Mouse (Mus musculus) lung, embryonic 16.5 days (tissue): ENCODE measurements at regions not wholly inside any gene's neighbourhood (a gene's known extent, or its start where the extent isn't known, plus 50 kb on each side); places are given as distances from the start of the nearest gene placed in this dataset.

Experiments
- ATAC-seq: fragments of 200-750 bp; cut with Nextera tagmentation; 2 replicates; pipeline ENCODE4 v1.8.0; 2017; ENCODE audit warnings: low read depth, mild to moderate bottlenecking, moderate library complexity
- H3K27ac ChIP-seq: fragments of 300-500 bp; sonication (generic); 2 replicates; pipeline ENCODE4 v1.5.1; 2014; ENCODE audit warnings: mild to moderate bottlenecking, control low read depth, low read length
- H3K27me3 ChIP-seq: fragments of 300-500 bp; sonication (generic); 2 replicates; pipeline ENCODE4 v1.6.1; 2014; ENCODE audit warnings: low read depth, low read length, mixed read lengths; ENCODE audit not compliant: control insufficient read depth, insufficient read depth
- H3K36me3 ChIP-seq: fragments of 300-500 bp; sonication (generic); 2 replicates; pipeline ENCODE4 v1.6.1; 2014; ENCODE audit warnings: low read length; ENCODE audit not compliant: control insufficient read depth, insufficient read depth
- H3K4me1 ChIP-seq: fragments of 300-500 bp; sonication (generic); replicated peaks from 2 replicates; pipeline ENCODE4 v1.6.1; 2014; ENCODE audit warnings: low read length, mixed read lengths; ENCODE audit not compliant: control insufficient read depth, insufficient read depth
- H3K4me2 ChIP-seq: fragments of 300-500 bp; sonication (generic); 2 replicates; pipeline ENCODE4 v1.6.1; 2014; ENCODE audit warnings: low read depth, low read length, control low read depth
- H3K4me3 ChIP-seq: fragments of 300-500 bp; sonication (generic); 2 replicates; pipeline ENCODE4 v1.5.1; 2014; ENCODE audit warnings: mild to moderate bottlenecking, low read length, control low read depth
- H3K9ac ChIP-seq: fragments of 300-500 bp; sonication (generic); 2 replicates; pipeline ENCODE4 v1.6.1; 2014; ENCODE audit warnings: low read length, control low read depth
- H3K9me3 ChIP-seq: fragments of 300-500 bp; sonication (generic); 2 replicates; pipeline ENCODE4 v1.6.1; 2016; ENCODE audit warnings: low read length; ENCODE audit not compliant: control insufficient read depth
- WGBS: fragments of 180-500 bp; shearing (Covaris S2); extraction: QIAGEN DNeasy Blood & Tissue Kit; methylation state at CpG from one replicate; pipeline ENCODE4 v1.1.7; 2014; 5-methylcytosine and 5-hydroxymethylcytosine counted together

DNA sequence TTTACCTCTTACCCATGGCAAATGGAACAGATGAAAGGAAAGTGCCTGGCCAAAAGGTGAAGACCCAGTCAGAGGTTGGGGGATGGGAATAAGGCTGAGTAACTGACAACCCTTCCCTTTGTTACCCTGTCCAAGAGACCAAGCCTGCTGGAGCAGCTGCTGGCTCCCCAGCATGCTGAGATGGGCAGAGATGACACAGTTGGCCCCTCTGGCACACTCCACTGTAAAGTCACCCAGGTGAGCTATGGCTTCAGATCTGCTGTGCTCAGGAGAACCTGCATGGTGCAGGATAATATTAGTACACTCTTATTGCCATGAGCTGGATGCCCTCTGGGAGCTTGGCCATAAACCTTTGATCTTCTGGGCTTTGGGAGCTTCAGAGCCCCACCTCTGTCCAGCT lies 100.3 kb downstream of the Cbln1 start:
- Histone ChIP-seq H3K36me3 (no peaks in the 10 kb centered on the region), H3K4me3 (no peak overlapping the region), H3K9me3 (no peaks in the 10 kb centered on the region), H3K4me2 (no peak overlapping the region), H3K4me1 (no peaks in the 10 kb centered on the region), H3K27me3 (no peaks in the 10 kb centered on the region), H3K27ac (no peak overlapping the region), H3K9ac (no peak overlapping the region)
- ATAC-seq, result no peak

DNA sequence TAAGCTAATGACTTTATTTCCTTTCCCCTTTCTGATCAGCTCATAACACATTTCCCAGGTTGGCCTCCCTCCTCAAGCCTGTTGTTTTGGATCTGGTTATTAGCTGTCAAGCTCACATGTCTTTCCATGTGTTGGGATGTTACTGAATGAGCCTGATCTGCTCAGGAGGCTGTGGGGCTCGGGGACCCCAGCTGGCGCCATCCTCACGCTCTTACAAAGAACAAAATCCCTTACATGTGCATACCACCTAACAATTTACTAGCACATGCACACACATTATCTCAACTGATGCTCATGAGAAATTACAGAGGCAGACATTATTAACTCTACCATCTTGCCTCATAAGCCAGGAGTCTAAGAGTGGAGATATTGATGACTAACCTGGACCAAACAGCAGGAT lies 102.2 kb downstream of the Cbln1 start:
- 80% methylated on average over 3 of the region's 3 CpGs for WGBS
- H3K4me2 ChIP-seq, result no peak overlapping the region
- H3K27ac ChIP-seq, result no peak overlapping the region
- no peaks in the 10 kb centered on the region for H3K27me3 ChIP-seq
- H3K4me3 ChIP-seq, result no peak overlapping the region
- H3K36me3 ChIP-seq, result no peaks in the 10 kb centered on the region
- H3K9ac ChIP-seq, result no peak overlapping the region
- no peaks in the 10 kb centered on the region for H3K4me1 ChIP-seq
- H3K9me3 ChIP-seq, result no peaks in the 10 kb centered on the region
- ATAC-seq, result no peak

DNA sequence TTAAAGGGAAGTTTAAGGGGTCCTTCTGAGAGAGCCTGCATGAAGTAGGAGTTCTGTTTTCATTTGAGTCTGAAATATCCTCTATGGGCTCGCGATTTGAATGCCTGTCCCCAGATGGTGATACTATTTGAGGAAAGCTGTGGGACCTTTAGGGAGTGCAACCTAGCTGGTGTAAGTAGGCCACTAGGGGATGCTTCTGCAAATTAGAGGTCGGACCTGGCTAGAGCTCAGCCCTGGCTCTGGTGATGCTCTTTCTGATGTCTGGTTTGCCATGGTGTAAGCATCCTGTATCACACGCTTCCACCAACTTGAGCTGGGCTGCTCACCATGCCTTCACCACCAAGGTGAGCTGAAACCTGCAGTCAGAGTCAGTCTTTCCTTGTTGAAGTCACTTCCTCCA lies 121.9 kb downstream of the Cbln1 start:
- H3K27ac ChIP-seq, result no peak overlapping the region
- no peaks in the 10 kb centered on the region for H3K36me3 ChIP-seq
- WGBS, result 73% methylated on average over 4 of the region's 4 CpGs
- ATAC-seq, result no peak
- no peak overlapping the region for H3K9ac ChIP-seq
- no peaks in the 10 kb centered on the region for H3K4me1 ChIP-seq
- no peak overlapping the region for H3K4me2 ChIP-seq
- H3K27me3 ChIP-seq, result no peaks in the 10 kb centered on the region
- H3K4me3 ChIP-seq, result no peak overlapping the region
- H3K9me3 ChIP-seq, result no peaks in the 10 kb centered on the region

DNA sequence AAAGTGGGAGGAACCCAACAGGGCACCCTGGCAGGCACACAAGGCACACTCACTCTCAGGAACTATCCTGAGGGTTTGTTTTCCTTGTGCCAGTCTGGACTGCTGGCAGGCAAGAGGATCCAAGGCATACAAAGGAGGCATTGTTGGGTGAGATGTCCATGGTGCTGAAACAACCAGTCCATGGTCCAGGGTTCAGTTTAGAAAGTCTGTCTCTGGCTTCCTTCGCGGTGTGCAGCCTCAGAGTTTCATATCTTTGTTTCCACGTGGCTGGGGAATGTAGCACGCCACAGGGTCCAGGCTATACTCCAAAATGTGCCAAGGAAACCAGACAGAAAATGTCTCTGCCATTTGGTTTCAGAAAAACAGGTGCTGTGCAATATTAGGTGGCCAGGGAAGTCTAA lies 122.6 kb downstream of the Cbln1 start:
- peak; percentile 34; the same call in 1 of the 2 replicates for ATAC-seq

DNA sequence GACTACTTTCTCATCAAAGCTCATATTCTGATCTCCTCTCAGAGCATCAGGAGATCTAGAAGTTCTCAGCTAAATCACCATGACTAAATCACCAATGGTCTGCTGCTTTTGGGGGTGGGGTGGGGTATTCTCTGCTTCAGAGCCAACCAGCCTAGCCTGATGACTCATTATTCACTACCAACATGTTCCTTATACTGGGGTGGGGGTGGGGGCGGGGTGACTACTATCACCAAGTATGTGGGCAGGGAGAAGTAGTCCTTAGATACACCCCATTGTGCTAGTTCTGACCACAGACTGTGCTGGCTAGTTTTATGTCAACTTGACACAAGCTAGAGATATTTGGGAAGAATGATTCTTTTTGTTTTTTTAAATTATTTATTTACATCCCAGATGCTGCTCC lies 143.0 kb downstream of the Cbln1 start:
- Histone ChIP-seq H3K36me3 (no peaks in the 10 kb centered on the region), H3K9ac (no peak overlapping the region), H3K4me2 (no peak overlapping the region), H3K27ac (no peak overlapping the region), H3K9me3 (no peaks in the 10 kb centered on the region), H3K4me1 (no peaks in the 10 kb centered on the region), H3K27me3 (no peaks in the 10 kb centered on the region), H3K4me3 (no peak overlapping the region)
- WGBS, result 82% methylated on average over 1 of the region's 1 CpGs
- ATAC-seq, result no peak

More for the DNA sequence above, 122.6 kb downstream of the Cbln1 start:
- no peaks in the 10 kb centered on the region for H3K36me3 ChIP-seq
- H3K9ac ChIP-seq, result no peak overlapping the region
- H3K27me3 ChIP-seq, result no peaks in the 10 kb centered on the region
- no peak overlapping the region for H3K4me3 ChIP-seq
- H3K4me2 ChIP-seq, result no peak overlapping the region
- 43% methylated on average over 4 of the region's 4 CpGs for WGBS
- H3K9me3 ChIP-seq, result no peaks in the 10 kb centered on the region
- H3K4me1 ChIP-seq, result no peaks in the 10 kb centered on the region
- H3K27ac ChIP-seq, result no peak overlapping the region

DNA sequence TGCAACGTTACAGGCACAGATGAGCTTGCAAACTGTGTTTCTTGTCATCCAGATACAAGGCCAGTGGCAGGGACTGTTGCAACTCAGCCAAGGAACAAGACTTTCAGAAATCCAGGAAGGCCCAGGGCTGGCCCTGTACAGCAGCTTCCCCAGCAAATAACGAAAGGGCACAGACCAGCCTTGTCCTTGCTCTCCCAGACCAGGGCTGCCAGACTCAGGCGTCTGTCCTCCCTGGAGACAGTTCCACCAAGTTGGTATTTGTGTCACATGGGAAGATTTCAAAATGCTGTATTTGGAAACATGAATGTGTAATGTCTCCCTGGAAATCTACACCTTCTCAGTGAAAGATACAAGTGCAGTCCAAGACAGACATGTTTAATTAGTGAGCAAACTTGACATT lies 157.8 kb downstream of the Cbln1 start:
- H3K27me3 ChIP-seq, result no peaks in the 10 kb centered on the region
- no peak overlapping the region for H3K4me3 ChIP-seq
- H3K27ac ChIP-seq, result no peak overlapping the region
- ATAC-seq, result no peak
- no peak overlapping the region for H3K4me2 ChIP-seq
- H3K36me3 ChIP-seq, result no peaks in the 10 kb centered on the region
- no peaks in the 10 kb centered on the region for H3K9me3 ChIP-seq
- no peaks in the 10 kb centered on the region for H3K4me1 ChIP-seq
- no peak overlapping the region for H3K9ac ChIP-seq
- 53% methylated on average over 3 of the region's 3 CpGs for WGBS

DNA sequence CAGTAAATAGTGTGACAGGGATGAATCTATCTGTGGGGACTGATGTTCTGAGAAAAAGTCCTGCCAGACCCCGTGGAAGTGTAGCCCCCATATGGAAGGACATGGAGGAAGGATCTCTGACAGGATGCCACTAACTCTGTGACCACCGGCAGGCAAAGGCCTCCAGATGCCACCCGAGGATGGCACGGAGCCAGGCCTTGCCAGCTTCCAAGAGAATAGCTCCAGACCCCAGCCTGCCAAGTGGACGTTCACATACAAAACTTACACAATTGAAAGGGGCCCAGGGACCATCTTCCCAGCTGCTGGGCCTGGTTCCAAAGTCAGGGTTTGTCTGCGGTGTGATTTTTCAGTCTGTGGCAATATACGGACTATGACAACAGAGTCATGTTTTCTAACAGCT lies 161.1 kb downstream of the Cbln1 start:
- H3K9ac ChIP-seq, result no peak overlapping the region
- WGBS, result 54% methylated on average over 7 of the region's 7 CpGs
- H3K4me3 ChIP-seq, result no peak overlapping the region
- no peak overlapping the region for H3K4me2 ChIP-seq
- ATAC-seq, result no peak
- H3K27ac ChIP-seq, result no peak overlapping the region
- H3K4me1 ChIP-seq, result no peaks in the 10 kb centered on the region
- no peaks in the 10 kb centered on the region for H3K36me3 ChIP-seq
- no peaks in the 10 kb centered on the region; the same call in 1 of the 2 replicates for H3K9me3 ChIP-seq
- no peaks in the 10 kb centered on the region for H3K27me3 ChIP-seq

DNA sequence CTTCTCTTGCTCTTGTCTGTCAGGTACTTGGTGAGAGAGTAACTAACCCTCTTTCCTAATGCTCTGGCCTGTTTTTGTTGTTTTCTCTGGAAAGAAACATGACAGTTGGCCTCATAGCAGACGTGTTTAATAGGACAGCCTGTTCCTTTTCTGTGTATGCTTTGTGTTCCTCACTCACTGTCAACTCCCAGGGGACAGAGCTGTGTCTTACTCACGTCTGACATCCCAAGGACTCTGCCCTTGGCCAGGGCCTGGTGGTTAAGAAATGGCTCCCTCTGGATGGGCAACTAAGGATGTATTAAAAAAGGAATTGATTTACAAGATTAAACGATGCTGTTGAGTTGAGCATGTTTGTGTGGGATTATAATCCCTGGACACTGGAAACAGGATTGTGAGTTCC lies 164.1 kb downstream of the Cbln1 start:
- Histone ChIP-seq H3K27me3 (no peaks in the 10 kb centered on the region), H3K27ac (no peak overlapping the region), H3K4me2 (no peak overlapping the region), H3K4me1 (no peaks in the 10 kb centered on the region), H3K9me3 (no peaks in the 10 kb centered on the region; the same call in 1 of the 2 replicates), H3K9ac (no peak overlapping the region), H3K4me3 (no peak overlapping the region), H3K36me3 (no peaks in the 10 kb centered on the region)
- WGBS, result 66% methylated on average over 3 of the region's 3 CpGs
- ATAC-seq, result no peak

DNA sequence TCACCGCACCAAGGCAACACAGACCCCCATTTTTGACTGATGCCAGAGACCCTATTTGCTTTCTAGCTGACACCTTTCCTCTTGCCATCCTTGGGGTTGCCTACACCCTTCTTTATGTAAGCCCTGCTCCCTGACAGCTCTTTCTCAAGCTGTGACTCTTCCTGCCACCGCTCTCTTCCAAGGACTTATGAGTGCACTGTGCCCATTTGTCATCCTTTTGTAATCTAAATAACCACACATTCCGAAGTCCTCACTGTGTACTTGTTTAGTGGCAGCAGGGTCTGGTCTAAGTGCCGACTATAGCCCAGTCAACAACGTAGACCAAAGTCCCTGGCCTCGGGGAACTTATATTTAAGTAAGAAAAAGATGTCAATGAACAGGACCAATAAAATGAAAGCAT lies 167.4 kb downstream of the Cbln1 start:
- Histone ChIP-seq H3K4me3 (no peak overlapping the region), H3K36me3 (no peaks in the 10 kb centered on the region), H3K4me2 (no peak overlapping the region), H3K9me3 (no peaks in the 10 kb centered on the region; the same call in 1 of the 2 replicates), H3K27ac (no peak overlapping the region), H3K4me1 (no peaks in the 10 kb centered on the region), H3K27me3 (no peaks in the 10 kb centered on the region), H3K9ac (no peak overlapping the region)
- no peak for ATAC-seq
- 65% methylated on average over 6 of the region's 6 CpGs for WGBS

DNA sequence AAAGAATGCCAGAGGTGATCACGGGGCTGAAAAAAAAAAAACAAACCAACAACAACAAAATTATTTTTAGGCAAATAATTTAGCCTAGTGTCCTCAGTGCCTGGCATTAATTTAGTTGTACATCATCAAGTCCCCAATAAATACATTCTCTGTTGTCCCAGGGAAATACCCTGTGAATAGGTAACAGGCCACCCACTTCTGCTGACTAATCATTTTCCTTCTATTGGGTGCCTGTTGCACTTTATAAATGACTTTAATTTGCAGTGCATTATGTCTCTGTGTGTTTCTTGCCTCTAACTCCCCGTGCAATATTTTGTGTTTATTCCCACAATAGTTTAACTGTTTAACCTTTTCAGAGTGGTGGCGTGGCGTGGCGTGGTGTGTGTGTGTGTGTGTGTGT lies 168.9 kb downstream of the Cbln1 start:
- Histone ChIP-seq H3K9me3 (no peaks in the 10 kb centered on the region; the same call in 1 of the 2 replicates), H3K27ac (no peak overlapping the region), H3K36me3 (no peaks in the 10 kb centered on the region), H3K4me3 (no peak overlapping the region), H3K27me3 (no peaks in the 10 kb centered on the region), H3K4me2 (no peak overlapping the region), H3K9ac (no peak overlapping the region), H3K4me1 (no peaks in the 10 kb centered on the region)
- no peak for ATAC-seq
- WGBS, result 85% methylated on average over 5 of the region's 5 CpGs
